Mouse (Mus musculus) lung, adult 2 months (tissue): ENCODE measurements around the gene Srsf5.

Experiments used
- CTCF ChIP-seq: fragments of 200-500 bp; IDR thresholded peaks from 2 replicates; pipeline ENCODE4 v1.5.1; 2011; ENCODE audit warnings: mild to moderate bottlenecking, low read length, control low read depth; ENCODE audit not compliant: insufficient read depth
- POLR2A ChIP-seq: fragments of 200-500 bp; IDR thresholded peaks from 2 replicates; pipeline ENCODE4 v1.6.1; 2011; ENCODE audit warnings: low read depth, mild to moderate bottlenecking, control low read depth, low read length, borderline replicate concordance; ENCODE audit errors: extremely low read depth

DNA sequence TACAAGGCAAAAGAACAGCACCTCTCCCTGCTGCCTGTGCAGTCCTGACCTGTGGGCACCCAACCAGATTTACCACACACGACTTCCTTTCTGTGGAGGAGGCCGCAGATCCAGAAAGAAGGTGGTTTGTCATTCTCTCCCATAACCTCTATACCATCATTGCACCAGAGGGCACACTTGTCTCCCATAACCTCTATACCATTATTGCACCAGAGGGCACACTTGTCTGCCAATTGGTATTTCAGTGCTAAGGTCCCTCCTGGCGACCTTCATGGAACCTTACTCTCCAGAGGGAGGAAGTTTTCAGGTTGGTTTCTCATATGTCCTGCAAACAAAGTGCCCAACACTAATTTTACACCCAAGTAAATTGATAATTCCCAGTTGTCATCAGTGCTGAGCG is 41.3 kb downstream of the Srsf5 start:
- TF ChIP-seq CTCF (no peak), POLR2A (no peak)
